Mouse (Mus musculus): ENCODE measurements around the gene Tmtc2. TPM values are rescaled to one million over a fixed set of nuclear protein-coding genes. Genes with fewer than 3 reads are reported as not detected.

Gene Tmtc2
- total RNA-seq, 2 experiments from 2014 or later: 0.97 to 2.1 TPM

- DNase-seq: no peak
- TF ChIP-seq CTCF (IDR thresholded peaks at IDR 0.05): no peak
- Histone ChIP-seq H3K4me3 (no peak overlapping the region), H3K27ac (no peak overlapping the region)
- intact Hi-C loops (cut with DNase I): no loop called here
Observed at GRCm38 (mm10) chr10:105479771-105480170, 94.5 kb downstream of the Tmtc2 start.

- no peak overlapping the region for H3K27ac ChIP-seq
- no peak for DNase-seq
- TF ChIP-seq CTCF (IDR thresholded peaks at IDR 0.05): no peak
- no peak overlapping the region for H3K4me3 ChIP-seq
- intact Hi-C loops (cut with DNase I): no loop called here
Observed at GRCm38 (mm10) chr10:105477623-105478238, 96.5 kb downstream of the Tmtc2 start.

GRCm38 (mm10) chr10:105474162-105474830 lies 100.0 kb downstream of the Tmtc2 start:
- intact Hi-C loops (cut with DNase I): no loop called here

GRCm38 (mm10) chr10:105464378-105464777 lies 109.9 kb downstream of the Tmtc2 start:
- TF ChIP-seq CTCF (IDR thresholded peaks at IDR 0.05): no peak
- no peak overlapping the region for H3K4me3 ChIP-seq
- intact Hi-C loops (cut with DNase I): no loop called here
- no peak overlapping the region for H3K27ac ChIP-seq
- no peak for DNase-seq

More at GRCm38 (mm10) chr10:105474162-105474830, 100.0 kb downstream of the Tmtc2 start:
- no peak for DNase-seq
- Histone ChIP-seq H3K4me3 (no peak overlapping the region), H3K27ac (no peak overlapping the region)
- TF ChIP-seq CTCF (IDR thresholded peaks at IDR 0.05): no peak

GRCm38 (mm10) chr10:105453441-105453840 lies 120.8 kb downstream of the Tmtc2 start:
- no peak for TF ChIP-seq CTCF (IDR thresholded peaks at IDR 0.05)
- H3K27ac ChIP-seq: no peak overlapping the region
- no peak for DNase-seq
- H3K4me3 ChIP-seq: no peak overlapping the region
- intact Hi-C loops (cut with DNase I): no loop called here

GRCm38 (mm10) chr10:105447191-105447590 lies 127.1 kb downstream of the Tmtc2 start:
- DNase-seq: no peak
- Histone ChIP-seq H3K4me3 (no peak overlapping the region), H3K27ac (no peak overlapping the region)
- intact Hi-C loops (cut with DNase I): no loop called here
- no peak for TF ChIP-seq CTCF (IDR thresholded peaks at IDR 0.05)

GRCm38 (mm10) chr10:105444309-105444708 lies 129.9 kb downstream of the Tmtc2 start:
- Histone ChIP-seq H3K4me3 (no peak overlapping the region), H3K27ac (no peak overlapping the region)
- no peak for TF ChIP-seq CTCF (IDR thresholded peaks at IDR 0.05)
- intact Hi-C loops (cut with DNase I): no loop called here
- no peak for DNase-seq

- H3K27ac ChIP-seq: no peak overlapping the region
- H3K4me3 ChIP-seq: no peak overlapping the region
- no peak for TF ChIP-seq CTCF (IDR thresholded peaks at IDR 0.05)
- intact Hi-C loops (cut with DNase I): no loop called here
- no peak for DNase-seq
Observed at GRCm38 (mm10) chr10:105434879-105435278, 139.4 kb downstream of the Tmtc2 start.

GRCm38 (mm10) chr10:105430885-105431284 lies 143.4 kb downstream of the Tmtc2 start:
- TF ChIP-seq CTCF (IDR thresholded peaks at IDR 0.05): no peak
- H3K27ac ChIP-seq: no peak overlapping the region
- no peak overlapping the region for H3K4me3 ChIP-seq
- DNase-seq: no peak
- intact Hi-C loops (cut with DNase I): no loop called here

GRCm38 (mm10) chr10:105430232-105430631 lies 144.0 kb downstream of the Tmtc2 start:
- intact Hi-C loops (cut with DNase I): no loop called here
- Histone ChIP-seq H3K4me3 (no peak overlapping the region), H3K27ac (no peak overlapping the region)
- no peak for DNase-seq
- no peak for TF ChIP-seq CTCF (IDR thresholded peaks at IDR 0.05)

- intact Hi-C loops (cut with DNase I): no loop called here
- Histone ChIP-seq H3K4me3 (no peak overlapping the region), H3K27ac (no peak overlapping the region)
- DNase-seq: no peak
- no peak for TF ChIP-seq CTCF (IDR thresholded peaks at IDR 0.05)
Observed at GRCm38 (mm10) chr10:105428080-105428479, 146.2 kb downstream of the Tmtc2 start.

GRCm38 (mm10) chr10:105427625-105428024 lies 146.6 kb downstream of the Tmtc2 start:
- intact Hi-C loops (cut with DNase I): no loop called here
- Histone ChIP-seq H3K4me3 (peak overlapping the region; percentile 5; the same call in 1 of the 2 replicates), H3K27ac (no peak overlapping the region)
- TF ChIP-seq CTCF (IDR thresholded peaks at IDR 0.05): no peak
- no peak for DNase-seq

GRCm38 (mm10) chr10:105425052-105425451 lies 149.2 kb downstream of the Tmtc2 start:
- Histone ChIP-seq H3K4me3 (no peak overlapping the region), H3K27ac (no peak overlapping the region)
- intact Hi-C loops (cut with DNase I): no loop called here
- TF ChIP-seq CTCF (IDR thresholded peaks at IDR 0.05): no peak
- DNase-seq: no peak

GRCm38 (mm10) chr10:105423187-105423586 lies 151.1 kb downstream of the Tmtc2 start:
- Histone ChIP-seq H3K27ac (no peak overlapping the region), H3K4me3 (no peak overlapping the region)
- no peak for TF ChIP-seq CTCF (IDR thresholded peaks at IDR 0.05)
- no peak for DNase-seq
- intact Hi-C loops (cut with DNase I): no loop called here

Data from gastrocnemius, adult 2 months (tissue).